Mouse (Mus musculus) cortical plate, adult 2 months (tissue): ENCODE measurements at regions not wholly inside any gene's neighbourhood (a gene's known extent, or its start where the extent isn't known, plus 50 kb on each side); places are given as distances from the start of the nearest gene placed in this dataset.

Experiments
- CTCF ChIP-seq: fragments of 200-500 bp; IDR thresholded peaks from 2 replicates; pipeline ENCODE4 v1.5.1; 2011; ENCODE audit warnings: mild to moderate bottlenecking, control low read depth, low read length; ENCODE audit not compliant: insufficient read depth; ENCODE audit errors: extremely low read depth
- POLR2A ChIP-seq: fragments of 200-500 bp; IDR thresholded peaks from 2 replicates; pipeline ENCODE4 v1.6.1; 2011; ENCODE audit warnings: mild to moderate bottlenecking, low read length, control low read depth; ENCODE audit not compliant: insufficient read depth; ENCODE audit errors: extremely low read depth

DNA sequence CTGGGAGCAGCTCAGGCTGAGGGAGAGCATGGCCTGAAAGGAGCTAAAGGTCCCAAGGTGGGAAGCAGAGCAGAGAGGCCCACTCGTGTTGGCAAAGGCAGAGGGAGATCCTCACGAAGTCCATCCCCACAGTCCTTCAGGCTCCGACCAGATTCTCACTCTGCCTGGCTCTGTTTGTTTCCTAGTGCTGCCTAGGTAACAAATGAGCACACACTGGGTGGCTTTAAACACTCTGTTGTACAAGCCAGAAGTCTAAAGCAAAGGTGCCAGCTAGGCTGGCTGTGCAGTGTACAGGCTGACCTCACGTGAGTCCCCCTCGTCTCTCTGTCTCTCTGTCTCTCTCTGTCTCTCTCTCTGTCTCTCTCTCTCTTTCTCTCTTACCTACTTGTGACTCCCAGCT lies 274.9 kb upstream of the Zmiz1 start:
- TF ChIP-seq CTCF (no peak), POLR2A (no peak)
